ENCODE assay signal across 26 mouse cellular contexts in the genomic region with DNA sequence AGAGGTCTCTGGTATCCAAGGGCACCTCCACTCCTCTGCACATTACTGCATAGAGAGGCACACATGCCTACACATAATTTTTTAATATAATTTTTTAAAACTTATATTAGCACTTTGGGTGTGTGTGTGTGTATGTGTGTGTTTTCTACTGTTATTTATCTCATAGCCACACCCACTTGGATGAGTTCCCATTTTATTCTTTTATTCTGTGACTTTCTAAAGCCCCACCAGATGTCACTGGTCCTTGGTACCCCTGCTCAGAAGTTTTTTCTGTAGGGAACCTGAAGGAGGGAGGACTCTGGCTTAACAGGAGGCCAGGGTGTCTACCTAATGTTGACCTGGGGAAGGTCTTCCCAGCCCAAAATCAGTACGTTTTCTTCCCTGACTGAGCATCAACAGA.
DNase-seq lines count a peak whose midpoint lies in the region; ATAC-seq and TF ChIP-seq lines count a peak whose summit lies in the region.
"Had no signal": no experiment of that assay in that cellular context is flagged by ENCODE, and none has a peak within 500 bp of the region (broad histone marks: within the 10 kb centered on the region; RNA-seq: fewer than 3 reads in every experiment).

No protein-coding gene starts in this region.

- no peak for TF ChIP-seq RAD21 in MEL (IDR thresholded peaks at IDR 0.05; ENCODE audit: low read depth, low read length)

- H3K36me3 ChIP-seq in hindbrain, embryonic 13.5 days, result peaks cover 22% of the 10 kb centered on the region
- H3K36me3 ChIP-seq in hindbrain, embryonic 12.5 days, result peaks cover 24% of the 10 kb centered on the region
- peaks cover 20% of the 10 kb centered on the region; the same call in 1 of the 2 replicates for H3K36me3 ChIP-seq in lung, embryonic 14.5 days (ENCODE audit: insufficient read depth)
- H3K36me3 ChIP-seq in MEL (ENCODE audit: control insufficient read depth in 1 of 2, insufficient read depth in 2 of 2, low read length in 2 of 2), result no peaks in the 10 kb centered on the region

- H3K9ac ChIP-seq in hindbrain, embryonic 13.5 days, result 0 out of 2 replicates have a peak overlapping the region, but pooled peaks have one; percentile 49
- H3K9ac ChIP-seq in hindbrain, embryonic 12.5 days, result no peak overlapping the region
- no peak overlapping the region for H3K9ac ChIP-seq in lung, embryonic 14.5 days
- no peak overlapping the region for H3K9ac ChIP-seq in MEL (ENCODE audit: control insufficient read depth, low read depth, low read length, poor library complexity, severe bottlenecking)
- H3K9ac ChIP-seq: embryonic facial prominence, embryonic 15.5 days; limb, embryonic 12.5 days; liver, embryonic 13.5 days had no signal

- H3K4me1 ChIP-seq in hindbrain, embryonic 13.5 days (replicated peaks), result peaks cover 84% of the 10 kb centered on the region
- peaks cover 65% of the 10 kb centered on the region for H3K4me1 ChIP-seq in hindbrain, embryonic 12.5 days
- H3K4me1 ChIP-seq in lung, embryonic 14.5 days (ENCODE audit: insufficient read depth), result 0 out of 2 replicates have a peak, but pooled peaks cover 3% of the 10 kb centered on the region
- H3K4me1 ChIP-seq in MEL (ENCODE audit: control insufficient read depth in 1 of 2, insufficient read depth in 2 of 2, low read length in 2 of 2), result no peaks in the 10 kb centered on the region
- H3K4me1 ChIP-seq in embryonic fibroblast, embryonic 13.5 days (ENCODE audit: control insufficient read depth, insufficient read depth, low read length), result peaks cover 19% of the 10 kb centered on the region

- no peaks in the 10 kb centered on the region for H3K79me2 ChIP-seq in MEL (ENCODE audit: control insufficient read depth, insufficient read depth, low read length, poor library complexity)

- no peak overlapping the region for H3K4me3 ChIP-seq in hindbrain, embryonic 13.5 days
- H3K4me3 ChIP-seq in hindbrain, embryonic 12.5 days, result no peak overlapping the region
- H3K4me3 ChIP-seq in lung, embryonic 14.5 days (ENCODE audit: low read depth, low read length), result no peak overlapping the region
- H3K4me3 ChIP-seq in MEL (ENCODE audit: control insufficient read depth in 1 of 2, insufficient read depth in 1 of 2, low read depth in 2 of 2, low read length in 2 of 2), result no peak overlapping the region
- H3K4me3 ChIP-seq in embryonic fibroblast, embryonic 13.5 days (ENCODE audit: insufficient read depth, low read length), result no peak overlapping the region
- H3K4me3 ChIP-seq: embryonic facial prominence, embryonic 15.5 days; limb, embryonic 12.5 days; liver, embryonic 13.5 days; megakaryocyte, embryonic 14.5 days had no signal

- 79% methylated on average over 1 of the region's 1 CpGs for WGBS in hindbrain, embryonic 13.5 days
- WGBS in hindbrain, embryonic 12.5 days, result 67% methylated on average over 1 of the region's 1 CpGs
- 37% methylated on average over 1 of the region's 1 CpGs for WGBS in lung, embryonic 14.5 days

- TF ChIP-seq CTCF in lung, embryonic 14.5 days (IDR thresholded peaks at IDR 0.05; ENCODE audit: low read depth), result no peak
- no peak for TF ChIP-seq CTCF in MEL (IDR thresholded peaks at IDR 0.05 in 2 of 3, conservative IDR thresholded peaks at IDR 0.05 in 1 of 3; ENCODE audit: control insufficient read depth in 1 of 3, insufficient read depth in 1 of 3, low read depth in 2 of 3, low read length in 3 of 3, poor library complexity in 1 of 3, severe bottlenecking in 1 of 3)
- TF ChIP-seq CTCF in embryonic fibroblast, embryonic 13.5 days (IDR thresholded peaks at IDR 0.05; ENCODE audit: borderline replicate concordance, insufficient read depth, low read length), result no peak

- TF ChIP-seq EP300 in MEL (IDR thresholded peaks at IDR 0.05; ENCODE audit: low read depth in 1 of 2, low read length in 2 of 2), result no peak

- H3K27me3 ChIP-seq in hindbrain, embryonic 13.5 days, result no peaks in the 10 kb centered on the region
- no peaks in the 10 kb centered on the region for H3K27me3 ChIP-seq in hindbrain, embryonic 12.5 days
- no peaks in the 10 kb centered on the region for H3K27me3 ChIP-seq in lung, embryonic 14.5 days (ENCODE audit: insufficient read depth, low read length)
- peaks cover 0 to 1% of the 10 kb centered on the region in 2 experiments; a peak in 1 of 4 replicates for H3K27me3 ChIP-seq in MEL (ENCODE audit: control insufficient read depth in 1 of 2, insufficient read depth in 2 of 2, low read length in 2 of 2)
- H3K27me3 ChIP-seq: embryonic facial prominence, embryonic 15.5 days; limb, embryonic 12.5 days; liver, embryonic 13.5 days; megakaryocyte, embryonic 14.5 days had no signal

- H3K9me3 ChIP-seq in hindbrain, embryonic 13.5 days, result no peaks in the 10 kb centered on the region
- H3K9me3 ChIP-seq in hindbrain, embryonic 12.5 days (replicated peaks), result no peaks in the 10 kb centered on the region
- no peaks in the 10 kb centered on the region for H3K9me3 ChIP-seq in lung, embryonic 14.5 days (ENCODE audit: low read depth, low read length)
- no peaks in the 10 kb centered on the region for H3K9me3 ChIP-seq in MEL (replicated peaks; ENCODE audit: insufficient read depth, low read length)
- H3K9me3 ChIP-seq: embryonic facial prominence, embryonic 15.5 days; limb, embryonic 12.5 days; liver, embryonic 13.5 days; megakaryocyte, embryonic 14.5 days had no signal

- TF ChIP-seq POLR2A in MEL (IDR thresholded peaks at IDR 0.05; ENCODE audit: control insufficient read depth in 1 of 2, insufficient read depth in 1 of 2, low read depth in 1 of 2, low read length in 2 of 2, poor library complexity in 1 of 2), result no peak
- no peak for TF ChIP-seq POLR2A in embryonic fibroblast, embryonic 13.5 days (IDR thresholded peaks at IDR 0.05; ENCODE audit: low read depth, low read length)

- H3K27ac ChIP-seq in hindbrain, embryonic 13.5 days, result peak overlapping the region; percentile 63; the same call in 1 of the 2 replicates
- no peak overlapping the region for H3K27ac ChIP-seq in hindbrain, embryonic 12.5 days
- H3K27ac ChIP-seq in lung, embryonic 14.5 days (ENCODE audit: low read depth), result peak overlapping the region; percentile 36; the same call in 1 of the 2 replicates
- no peak overlapping the region for H3K27ac ChIP-seq in MEL (ENCODE audit: control insufficient read depth, low read depth, low read length)
- H3K27ac ChIP-seq in embryonic fibroblast, embryonic 13.5 days (ENCODE audit: insufficient read depth, low read length), result peak overlapping the region; percentile 79
- H3K27ac ChIP-seq: limb, embryonic 12.5 days; liver, embryonic 13.5 days had no signal

- H3K4me2 ChIP-seq in hindbrain, embryonic 13.5 days, result no peak overlapping the region
- no peak overlapping the region for H3K4me2 ChIP-seq in hindbrain, embryonic 12.5 days (replicated peaks)
- H3K4me2 ChIP-seq in lung, embryonic 14.5 days, result no peak overlapping the region
- H3K4me2 ChIP-seq: embryonic facial prominence, embryonic 15.5 days; limb, embryonic 12.5 days; liver, embryonic 13.5 days had no signal

- no peak for ATAC-seq in hindbrain, embryonic 13.5 days (ENCODE audit: low FRiP score)
- no peak for ATAC-seq in hindbrain, embryonic 12.5 days (ENCODE audit: low FRiP score)
- no peak for ATAC-seq in lung, embryonic 14.5 days (ENCODE audit: insufficient read depth)
- ATAC-seq in inflammation-experienced regulatory T-cells, adult 6 months, result no peak

- peak; percentile 66 for DNase-seq in lung, embryonic 14.5 days
- no peak for DNase-seq in lung, postnatal 25 days (ENCODE audit: low spot score)
- peak; percentile 5 for DNase-seq in MEL (ENCODE audit: low read depth, low spot score)
- DNase-seq in adrenal gland, postnatal 14 days, result no peak
- DNase-seq: adrenal gland, postnatal 25 days; cerebellum, adult 11 months; cerebellum, postnatal 14 days; embryo, embryonic 11 days; gastrocnemius, postnatal 14 days; heart, adult 18-20 months; heart, postnatal 10 days; kidney, adult 8-10 months; kidney, postnatal 25 days; liver, embryonic 13.5 days; lung, postnatal 14 days; right cerebral cortex, postnatal 14 days; spleen, adult 18-20 months; thymus, adult 18-20 months; thymus, postnatal 4 days had no signal

TF ChIP-seq in MEL, 35 proteins besides CTCF, POLR2A, EP300 and RAD21:
- no peak for TF ChIP-seq SIN3A (IDR thresholded peaks at IDR 0.05; ENCODE audit: low read length)
- TF ChIP-seq HCFC1 (IDR thresholded peaks at IDR 0.05; ENCODE audit: low read depth, low read length), result no peak
- TF ChIP-seq GABPA (IDR thresholded peaks at IDR 0.05; ENCODE audit: low read depth, low read length), result no peak
- TF ChIP-seq POLR2AphosphoS2 (IDR thresholded peaks at IDR 0.05; ENCODE audit: low read length), result no peak
- no peak for TF ChIP-seq NELFE (IDR thresholded peaks at IDR 0.05; ENCODE audit: low read depth, low read length)
- TF ChIP-seq BHLHE40 (IDR thresholded peaks at IDR 0.05; ENCODE audit: borderline replicate concordance, low read depth, low read length), result no peak
- TF ChIP-seq USF2 (IDR thresholded peaks at IDR 0.05; ENCODE audit: borderline replicate concordance in 1 of 2, insufficient read depth in 1 of 2, low read depth in 1 of 2, low read length in 2 of 2), result no peak
- no peak for TF ChIP-seq ZKSCAN1 (IDR thresholded peaks at IDR 0.05; ENCODE audit: low read depth, low read length)
- TF ChIP-seq KAT2A (conservative IDR thresholded peaks at IDR 0.05; ENCODE audit: low read depth, low read length), result no peak

Comparison
In these comparisons a context has a peak if more than half of its experiments do, and no peak if none do; other contexts are left out.
1. H3K27ac ChIP-seq: peak in hindbrain, embryonic 13.5 days (single experiment), lung, embryonic 14.5 days (single experiment) and embryonic fibroblast, embryonic 13.5 days (single experiment); none in hindbrain, embryonic 12.5 days (single experiment) and MEL (single experiment).
2. DNase-seq: peak in lung, embryonic 14.5 days (single experiment) and MEL (single experiment); none in lung, postnatal 25 days (single experiment) and adrenal gland, postnatal 14 days (single experiment).